Mouse (Mus musculus): ENCODE results near the gene Psmc3. TPM values are rescaled to one million over a fixed set of nuclear protein-coding genes. Genes with fewer than 3 reads are reported as not detected.
A peak's percentile ranks its signal among the peaks of the same experiment; 100 is the strongest.

Gene Psmc3
- total RNA-seq, 2 experiments from 2014 or later: 193 to 228 TPM

DNA sequence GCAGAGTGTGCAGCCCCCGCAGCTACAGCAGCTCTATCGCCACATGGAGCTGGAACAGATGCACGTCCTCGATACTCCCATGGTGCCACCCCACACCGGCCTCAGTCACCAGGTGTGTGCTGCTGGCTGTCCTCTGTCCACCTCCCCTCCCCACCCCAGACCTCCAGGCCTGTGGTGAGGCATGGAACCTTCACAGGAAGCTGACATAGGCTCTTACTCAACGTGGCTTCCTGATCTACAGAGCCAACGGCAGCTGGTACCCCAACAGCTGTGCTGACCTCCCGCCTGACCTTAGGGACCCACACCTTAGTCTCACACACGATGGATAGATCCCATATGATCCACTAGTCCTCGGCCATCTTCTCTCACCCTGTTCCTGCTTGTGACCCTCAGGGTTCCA lies 59.5 kb downstream of the Psmc3 start:
- no peak for DNase-seq

DNA sequence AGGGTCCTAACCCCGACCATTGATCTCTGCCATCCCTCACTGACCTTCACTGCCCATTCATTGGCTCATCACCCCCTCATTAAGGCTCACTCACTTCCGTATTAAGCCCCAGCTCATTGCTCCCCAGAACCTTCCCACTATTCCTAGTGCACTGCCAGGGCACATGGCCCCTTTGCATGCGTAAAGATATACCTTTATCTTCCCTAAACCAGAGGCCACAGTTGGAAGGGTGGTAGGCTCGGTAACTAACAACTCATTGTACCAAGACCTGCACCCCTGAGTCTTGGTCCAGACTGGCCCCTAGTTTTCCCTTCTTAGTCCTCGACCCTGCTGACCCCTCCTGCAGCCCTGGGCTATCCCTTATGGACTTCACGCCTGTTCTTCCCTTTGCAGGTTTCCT lies 60.0 kb downstream of the Psmc3 start:
- no peak for DNase-seq

DNA sequence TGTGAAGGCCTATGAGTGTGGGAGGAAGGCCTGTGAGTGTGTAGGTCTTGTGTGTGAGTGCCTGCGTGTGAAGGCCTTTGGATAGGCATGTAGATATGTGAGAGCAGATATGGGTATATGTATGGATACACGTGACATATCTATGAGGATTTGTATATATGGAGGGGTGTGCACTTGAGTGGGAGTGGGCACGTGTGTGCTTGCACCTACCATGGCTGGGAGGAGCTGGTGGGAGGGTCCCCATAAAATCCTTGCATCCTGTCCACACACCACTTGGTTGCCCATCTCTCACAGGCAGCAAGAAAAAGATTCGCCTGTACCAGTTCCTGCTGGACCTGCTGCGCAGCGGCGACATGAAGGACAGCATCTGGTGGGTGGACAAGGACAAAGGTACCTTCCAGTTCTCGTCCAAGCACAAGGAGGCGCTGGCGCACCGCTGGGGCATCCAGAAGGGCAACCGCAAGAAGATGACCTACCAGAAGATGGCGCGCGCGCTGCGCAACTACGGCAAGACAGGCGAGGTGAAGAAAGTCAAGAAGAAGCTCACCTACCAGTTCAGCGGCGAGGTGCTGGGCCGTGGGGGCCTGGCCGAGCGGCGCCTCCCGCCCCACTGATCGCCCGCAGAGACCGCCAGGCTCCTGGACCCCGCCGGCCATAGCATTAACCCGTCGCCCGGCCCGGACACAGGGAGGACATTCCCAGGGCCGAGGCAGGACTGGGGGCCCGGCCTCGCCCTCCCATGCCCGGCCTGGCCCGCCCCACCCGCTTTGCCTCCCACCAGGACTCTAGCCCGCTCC lies 61.2 kb downstream of the Psmc3 start:
- peak; percentile 98 for DNase-seq

DNA sequence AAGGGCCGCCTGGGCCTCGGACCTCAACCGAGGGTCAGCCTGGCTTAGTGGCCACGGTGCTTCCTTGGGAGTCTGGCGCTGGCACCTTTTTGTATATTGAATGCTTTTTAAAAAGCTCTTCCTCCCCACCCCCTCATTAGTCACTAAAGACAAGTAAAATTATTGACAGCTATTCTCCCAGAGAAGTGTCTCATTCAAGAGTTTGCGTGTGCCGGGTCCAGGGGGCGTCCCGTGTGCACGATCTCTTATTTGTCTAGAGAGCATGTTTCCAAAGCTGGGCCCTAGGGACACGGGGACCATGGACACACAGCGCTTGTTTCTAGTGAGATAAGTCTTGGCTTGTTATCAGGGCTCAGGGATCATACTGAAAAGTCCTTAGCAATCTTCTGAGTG lies 61.8 kb downstream of the Psmc3 start:
- no peak for DNase-seq

Other genes starting within 250 kb of the Psmc3 start
- gene Mtch2, start 206.9 kb upstream of the Psmc3 start, total RNA-seq (2021): 100 to 1,000 TPM; 242 to 275 TPM
- gene C1qtnf4, start 168.1 kb upstream of the Psmc3 start, total RNA-seq (2021): 1 to 10 TPM in 1 of 2 experiments, under 1 TPM in 1; 0.56 to 1.1 TPM
- gene Kbtbd4, start 149.3 kb upstream of the Psmc3 start, total RNA-seq (2021): 10 to 100 TPM; 32.4 to 37.5 TPM
- gene Ndufs3, start 149.2 kb upstream of the Psmc3 start, total RNA-seq (2021): 100 to 1,000 TPM; 365 to 412 TPM
- gene Celf1, start 113.6 kb upstream of the Psmc3 start, total RNA-seq (2021): 100 to 1,000 TPM in 1 of 2 experiments, 10 to 100 TPM in 1; 92.7 to 101 TPM
- gene Rapsn, start 18.4 kb upstream of the Psmc3 start, total RNA-seq (2021): 1 to 10 TPM; 1.5 to 2.3 TPM
- gene Slc39a13, start 16.4 kb downstream of the Psmc3 start, total RNA-seq (2021): 10 to 100 TPM; 24.2 to 31.9 TPM
- 1 to 10 TPM; 3.0 to 7.6 TPM for gene Spi1, start 28.4 kb downstream of the Psmc3 start, total RNA-seq (2021)
- gene Mybpc3, start 64.1 kb downstream of the Psmc3 start, total RNA-seq (2021): not detected
- 10 to 100 TPM; 18.4 to 26.1 TPM for gene Madd, start 129.8 kb downstream of the Psmc3 start, total RNA-seq (2021)
- 10 to 100 TPM; 26.2 to 34.3 TPM for gene Nr1h3, start 148.8 kb downstream of the Psmc3 start, total RNA-seq (2021)
- 10 to 100 TPM; 47.8 to 47.9 TPM for gene Acp2, start 148.9 kb downstream of the Psmc3 start, total RNA-seq (2021)
- gene Ddb2, start 183.0 kb downstream of the Psmc3 start, total RNA-seq (2021): 10 to 100 TPM in 1 of 2 experiments, 1 to 10 TPM in 1; 8.8 to 10.5 TPM
- gene Pacsin3, start 201.9 kb downstream of the Psmc3 start, total RNA-seq (2021): 100 to 1,000 TPM in 1 of 2 experiments, 10 to 100 TPM in 1; 52.8 to 124 TPM
- gene Arfgap2, start 211.0 kb downstream of the Psmc3 start, total RNA-seq (2021): 10 to 100 TPM; 88.2 to 94.6 TPM